Mouse (Mus musculus) bone marrow, adult 2 months (tissue): Measurements from ENCODE around the gene Cpox.

Source experiments
- CTCF ChIP-seq: fragments of 200-500 bp; IDR thresholded peaks from 2 replicates; pipeline ENCODE4 v1.5.1; 2011; ENCODE audit warnings: low read length, control low read depth; ENCODE audit not compliant: control insufficient read depth, insufficient read depth
- POLR2A ChIP-seq: fragments of 200-500 bp; IDR thresholded peaks from 2 replicates; pipeline ENCODE4 v1.6.1; 2011; ENCODE audit warnings: low read depth, mild to moderate bottlenecking, control low read depth, low read length, borderline replicate concordance; ENCODE audit not compliant: control insufficient read depth

DNA sequence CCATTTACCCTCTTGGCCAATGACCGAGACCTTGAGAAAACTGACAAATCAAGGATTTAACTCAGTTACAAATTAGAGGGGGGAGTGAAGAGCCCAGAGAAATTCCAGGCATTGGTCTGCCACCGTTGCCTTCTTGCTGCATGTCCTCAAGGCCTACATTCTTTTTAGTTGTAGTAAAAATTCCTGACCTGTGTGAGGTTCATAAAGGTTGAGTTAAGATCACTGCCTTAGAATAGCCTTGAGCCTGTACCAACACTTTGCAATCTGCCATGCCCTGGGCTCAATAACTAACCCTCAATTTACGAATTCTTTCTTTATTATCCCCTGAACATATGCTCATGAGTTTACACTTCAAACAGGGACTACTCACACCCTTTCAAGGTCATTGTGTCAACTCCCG, 47.0 kb upstream of the Cpox start:
- TF ChIP-seq POLR2A (no peak), CTCF (no peak)
